Mouse (Mus musculus) neural tube, embryonic 11.5 days (tissue): ENCODE measurements around the gene Gm29133. TPM values are rescaled to one million over a fixed set of nuclear protein-coding genes. Genes with fewer than 3 reads are reported as not detected.

ENCODE experiments used
- polyA plus RNA-seq: library from polyadenylated mRNA; unstranded; fragments of >200 nt; fragmentation: Nextera tagmentation; extraction: Ambion mirVana; gene quantifications from 2 replicates; pipeline ENCODE4 v1.2.1, GENCODE M21; 2014

Gm29133 gene
- polyA plus RNA-seq, 1 experiment from 2014 or later: not detected

Other genes with a start within 250 kb of the Gm29133 start
- gene Pdcd10, start 191.3 kb upstream of the Gm29133 start, polyA plus RNA-seq: 86.3 and 94.2 TPM in 2 replicates
- gene Serpini1, start 190.7 kb upstream of the Gm29133 start, polyA plus RNA-seq: 44.0 and 44.2 TPM in 2 replicates
- gene Golim4, start 208.8 kb downstream of the Gm29133 start, polyA plus RNA-seq: 38.9 and 41.9 TPM in 2 replicates